Mouse (Mus musculus) neural tube, embryonic 13.5 days (tissue): ENCODE data around the gene Bst1. TPM values are rescaled to one million over a fixed set of nuclear protein-coding genes. Genes with fewer than 3 reads are reported as not detected.

Experiments
- ATAC-seq: fragments of 200-750 bp; cut with Nextera tagmentation; 2 replicates; pipeline ENCODE4 v1.8.0; 2017; ENCODE audit warnings: low read depth, mild to moderate bottlenecking, moderate TSS enrichment, moderate library complexity
- H3K27ac ChIP-seq: fragments of 300-500 bp; sonication (generic); replicated peaks from 2 replicates; pipeline ENCODE4 v1.5.1; 2015; ENCODE audit warnings: moderate library complexity, mild to moderate bottlenecking, inconsistent platforms
- H3K27me3 ChIP-seq: fragments of 300-500 bp; sonication (generic); 2 replicates; pipeline ENCODE4 v1.6.1; 2015; ENCODE audit warnings: mild to moderate bottlenecking, inconsistent platforms
- H3K36me3 ChIP-seq: fragments of 300-500 bp; sonication (generic); 2 replicates; pipeline ENCODE4 v1.6.1; 2015; ENCODE audit warnings: mild to moderate bottlenecking, inconsistent platforms
- H3K4me1 ChIP-seq: fragments of 300-500 bp; sonication (generic); replicated peaks from 2 replicates; pipeline ENCODE4 v1.6.1; 2015; ENCODE audit warnings: inconsistent platforms
- H3K4me2 ChIP-seq: fragments of 300-500 bp; sonication (generic); 2 replicates; pipeline ENCODE4 v1.6.1; 2015; ENCODE audit warnings: inconsistent platforms, mild to moderate bottlenecking, moderate library complexity
- H3K4me3 ChIP-seq: fragments of 300-500 bp; sonication (generic); 2 replicates; pipeline ENCODE4 v1.5.1; 2015; ENCODE audit warnings: mild to moderate bottlenecking, inconsistent platforms
- H3K9ac ChIP-seq: fragments of 300-500 bp; sonication (generic); 2 replicates; pipeline ENCODE4 v1.6.1; 2015; ENCODE audit warnings: moderate library complexity, mild to moderate bottlenecking, inconsistent platforms
- H3K9me3 ChIP-seq: fragments of 300-500 bp; sonication (generic); 2 replicates; pipeline ENCODE4 v1.6.1; 2016; ENCODE audit warnings: inconsistent platforms
- WGBS: fragments of 180-500 bp; shearing (Covaris S2); methylation state at CpG from one replicate; pipeline ENCODE4 v1.1.7; 2015; 5-methylcytosine and 5-hydroxymethylcytosine counted together
- polyA plus RNA-seq: library from polyadenylated mRNA; unstranded; fragments of >200 nt; fragmentation: Nextera tagmentation; extraction: Ambion mirVana; gene quantifications from 2 replicates; pipeline ENCODE4 v1.2.1, GENCODE M21; 2015

Gene Bst1
- 0.08 and 0.39 TPM in 2 replicates for polyA plus RNA-seq

DNA sequence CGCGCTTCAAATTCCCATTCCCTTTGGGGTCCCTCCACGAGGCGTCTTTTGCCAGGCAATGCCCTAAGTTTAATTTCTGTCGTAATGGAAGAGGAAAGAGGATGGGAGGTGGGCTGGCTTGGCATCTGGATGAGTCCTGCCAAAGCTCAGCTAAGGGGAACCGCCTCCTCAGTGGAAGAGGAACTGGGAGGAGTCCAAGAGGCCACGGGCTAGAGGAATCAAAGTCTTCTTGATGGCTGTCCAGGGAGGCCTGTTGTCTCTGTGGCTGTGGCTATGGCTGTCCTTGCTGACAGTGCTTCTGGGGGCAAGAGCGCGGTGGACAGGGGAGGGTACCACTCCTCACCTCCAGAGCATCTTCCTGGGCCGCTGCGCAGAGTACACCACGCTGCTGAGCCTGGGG is at the start of gene Bst1:
Gene Bst1 (plus strand): TSS at position 191 of the 400 bp plus-strand sequence.
- ATAC-seq = no peak
- Histone ChIP-seq H3K4me2 (no peak within 1 kb of the TSS), H3K9me3 (no peaks in the 10 kb centered on the region), H3K27ac (no peak within 1 kb of the TSS), H3K27me3 (no peaks in the 10 kb centered on the region), H3K36me3 (no peaks in the 10 kb centered on the region), H3K9ac (no peak within 1 kb of the TSS), H3K4me1 (no peaks in the 10 kb centered on the region), H3K4me3 (no peak within 1 kb of the TSS)
- 55% methylated on average over 12 of the region's 12 CpGs for WGBS

DNA sequence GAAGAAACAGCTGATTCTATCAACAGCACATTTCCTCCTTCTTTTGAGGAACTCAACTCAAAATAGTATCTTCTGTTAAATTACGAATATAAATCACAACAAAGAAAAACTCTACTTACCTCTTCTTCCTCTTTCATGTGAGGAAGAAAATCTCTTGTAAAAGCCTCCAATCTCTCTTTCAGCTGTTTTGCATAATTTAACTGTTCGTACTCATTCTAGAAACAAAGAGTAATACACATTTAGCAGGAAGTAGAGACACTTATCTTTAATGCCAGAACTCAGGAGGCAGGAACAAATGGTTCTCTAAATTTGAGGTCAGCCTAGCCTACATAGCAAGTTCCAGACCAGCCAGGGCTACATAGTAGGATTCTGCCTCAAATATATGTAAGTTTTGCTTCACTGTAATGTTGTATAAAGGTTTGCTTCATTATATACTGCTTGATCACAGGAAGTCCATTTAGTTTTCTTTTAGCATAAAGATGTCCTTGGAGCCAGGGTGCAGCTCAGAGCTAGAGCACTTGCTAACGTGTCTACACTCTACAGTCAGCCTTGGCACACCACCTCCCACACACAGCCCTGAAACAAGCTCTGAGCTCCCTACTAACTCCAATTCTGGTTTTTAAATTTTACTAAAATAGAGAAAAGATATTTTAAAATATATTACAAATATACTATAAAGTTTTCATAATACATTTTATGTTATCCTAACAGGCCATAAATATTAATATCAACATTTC is 47.9 kb upstream of the Bst1 start:
- H3K4me2 ChIP-seq = no peak overlapping the region
- H3K9ac ChIP-seq = no peak overlapping the region
- no peaks in the 10 kb centered on the region for H3K9me3 ChIP-seq
- H3K36me3 ChIP-seq = peaks cover 31% of the 10 kb centered on the region
- H3K4me3 ChIP-seq = no peak overlapping the region
- H3K4me1 ChIP-seq = no peaks in the 10 kb centered on the region
- H3K27ac ChIP-seq = no peak overlapping the region
- H3K27me3 ChIP-seq = no peaks in the 10 kb centered on the region
- no peak for ATAC-seq
- WGBS = 92% methylated on average over 3 of the region's 3 CpGs

DNA sequence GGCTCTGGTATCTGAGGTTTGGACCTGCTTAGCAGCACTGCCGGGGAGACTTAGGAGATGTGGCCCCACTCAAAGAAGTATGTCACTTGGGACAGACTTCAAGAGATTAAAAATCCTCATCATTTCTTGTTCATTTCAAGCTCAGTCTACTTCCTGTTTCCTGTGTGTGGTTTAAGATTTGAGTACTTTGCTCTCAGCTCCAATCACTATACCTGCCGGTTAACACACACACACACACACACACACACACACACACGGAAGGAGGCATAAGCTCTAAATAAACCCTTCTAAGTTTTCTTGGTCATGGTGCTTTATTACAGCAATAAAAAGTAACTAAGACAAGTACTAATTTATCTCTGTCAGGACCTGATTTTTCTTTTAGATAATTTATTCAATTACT is 47.1 kb upstream of the Bst1 start:
- no peak overlapping the region for H3K9ac ChIP-seq
- ATAC-seq = no peak
- H3K4me3 ChIP-seq = no peak overlapping the region
- H3K27ac ChIP-seq = no peak overlapping the region
- peaks cover 28% of the 10 kb centered on the region for H3K36me3 ChIP-seq
- WGBS = 86% methylated on average over 3 of the region's 3 CpGs
- H3K27me3 ChIP-seq = no peaks in the 10 kb centered on the region
- no peak overlapping the region for H3K4me2 ChIP-seq
- no peaks in the 10 kb centered on the region for H3K9me3 ChIP-seq
- H3K4me1 ChIP-seq = peaks cover 5% of the 10 kb centered on the region

DNA sequence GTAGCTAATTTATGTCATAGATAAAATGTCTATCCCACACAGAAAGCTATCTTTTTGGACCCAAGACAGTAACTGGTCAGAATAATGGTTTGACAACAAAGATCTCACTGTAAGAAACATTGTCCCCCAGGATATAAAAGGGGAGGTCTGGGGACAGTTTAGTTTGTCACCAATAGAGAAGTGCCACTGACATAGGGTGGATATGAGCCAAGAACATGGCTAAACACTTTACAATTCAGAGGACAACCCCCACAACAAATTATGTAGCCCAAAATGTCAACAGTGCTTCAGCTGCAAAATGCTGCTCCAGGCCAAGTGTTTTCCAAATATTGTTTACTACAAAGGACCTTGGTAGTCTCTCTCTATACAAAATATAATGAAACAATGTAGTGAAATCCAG is 42.3 kb upstream of the Bst1 start:
- Histone ChIP-seq H3K4me3 (no peak overlapping the region), H3K9ac (no peak overlapping the region), H3K4me2 (no peak overlapping the region), H3K36me3 (no peaks in the 10 kb centered on the region), H3K9me3 (no peaks in the 10 kb centered on the region), H3K27me3 (no peaks in the 10 kb centered on the region), H3K4me1 (peaks cover 36% of the 10 kb centered on the region), H3K27ac (no peak overlapping the region)
- no peak for ATAC-seq

DNA sequence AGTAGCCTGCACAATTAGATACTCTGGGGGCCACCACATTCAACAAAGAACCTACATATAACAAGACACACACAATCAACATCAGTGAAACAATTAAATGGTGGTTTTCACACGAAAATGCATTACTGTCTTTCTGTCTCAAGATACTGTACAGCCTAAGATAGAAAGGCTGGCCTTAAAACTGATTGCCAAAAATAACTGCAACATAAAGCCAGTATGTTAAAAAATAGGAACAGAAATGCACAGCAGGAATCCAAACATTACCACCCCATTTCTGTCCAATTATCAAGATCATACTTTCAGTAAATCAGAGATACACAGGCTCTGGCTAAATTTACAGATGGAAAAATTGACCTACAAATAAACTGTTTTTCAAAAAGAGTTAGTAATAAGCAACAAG is 41.7 kb upstream of the Bst1 start:
- Histone ChIP-seq H3K9ac (no peak overlapping the region), H3K9me3 (no peaks in the 10 kb centered on the region), H3K4me1 (peaks cover 36% of the 10 kb centered on the region), H3K36me3 (no peaks in the 10 kb centered on the region), H3K27ac (no peak overlapping the region), H3K4me3 (no peak overlapping the region), H3K4me2 (no peak overlapping the region), H3K27me3 (no peaks in the 10 kb centered on the region)
- ATAC-seq = no peak
- 24% methylated on average over 1 of the region's 1 CpGs for WGBS

DNA sequence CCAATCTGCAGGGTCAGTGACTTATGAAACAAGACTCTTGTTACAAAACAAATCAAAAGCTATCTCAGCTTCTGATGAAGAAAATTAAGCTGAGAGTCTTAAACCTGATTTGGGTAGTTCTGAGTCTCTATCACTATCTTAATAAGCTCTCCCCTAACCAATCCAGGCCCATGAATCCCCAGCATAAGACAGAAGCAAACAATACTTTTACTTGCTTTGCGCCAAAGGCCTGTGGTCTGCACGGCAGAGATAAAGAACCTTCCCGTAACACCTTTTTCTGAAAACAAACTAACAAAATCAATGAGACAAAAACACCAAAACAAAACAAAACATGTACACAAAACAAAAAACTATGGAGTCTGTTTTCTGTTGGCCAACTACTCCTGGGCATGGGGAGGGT is 40.1 kb upstream of the Bst1 start:
- no peaks in the 10 kb centered on the region for H3K27me3 ChIP-seq
- H3K36me3 ChIP-seq = no peaks in the 10 kb centered on the region
- no peak overlapping the region for H3K4me3 ChIP-seq
- no peak overlapping the region for H3K27ac ChIP-seq
- H3K9me3 ChIP-seq = no peaks in the 10 kb centered on the region
- no peak overlapping the region for H3K4me2 ChIP-seq
- H3K9ac ChIP-seq = no peak overlapping the region
- no peak for ATAC-seq
- peaks cover 42% of the 10 kb centered on the region for H3K4me1 ChIP-seq
- 88% methylated on average over 3 of the region's 3 CpGs for WGBS

DNA sequence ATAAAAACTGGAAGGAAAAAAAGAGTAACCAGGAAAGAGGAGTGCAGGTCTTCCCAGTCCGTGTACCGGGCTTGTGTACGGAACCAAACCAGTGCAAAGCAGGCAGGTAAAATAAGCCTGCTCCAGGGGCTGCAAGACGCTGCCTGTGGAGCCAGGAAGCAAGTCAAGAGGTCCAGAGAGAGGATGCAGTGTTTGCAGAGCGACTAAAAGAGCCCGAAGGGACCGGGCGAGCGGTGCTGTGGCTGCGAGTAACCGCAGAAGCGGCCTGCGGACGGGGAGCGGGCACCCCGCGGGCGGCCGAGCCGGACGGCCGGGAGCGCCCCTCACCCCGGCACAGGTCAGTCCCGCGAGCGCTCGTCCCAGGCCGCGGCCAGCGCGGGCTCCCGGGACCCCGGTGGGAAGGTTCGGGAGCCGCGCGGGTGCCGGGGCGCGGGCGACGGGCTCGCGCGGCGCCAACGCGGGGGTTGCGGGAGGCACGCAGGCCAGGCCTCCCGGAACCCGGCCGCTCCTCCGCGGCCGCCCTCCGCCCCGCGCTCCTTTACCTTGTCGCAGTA is 37.2 kb upstream of the Bst1 start:
- peak; percentile 75 for ATAC-seq
- no peaks in the 10 kb centered on the region for H3K9me3 ChIP-seq
- peak overlapping the region; percentile 70 for H3K4me2 ChIP-seq
- peak overlapping the region; percentile 99 for H3K27ac ChIP-seq
- H3K36me3 ChIP-seq = no peaks in the 10 kb centered on the region
- H3K9ac ChIP-seq = peak overlapping the region; percentile 96
- H3K4me1 ChIP-seq = peaks cover 38% of the 10 kb centered on the region
- H3K27me3 ChIP-seq = no peaks in the 10 kb centered on the region
- WGBS = under 1% methylated on average over 56 of the region's 61 CpGs
- peak overlapping the region; percentile 87 for H3K4me3 ChIP-seq

DNA sequence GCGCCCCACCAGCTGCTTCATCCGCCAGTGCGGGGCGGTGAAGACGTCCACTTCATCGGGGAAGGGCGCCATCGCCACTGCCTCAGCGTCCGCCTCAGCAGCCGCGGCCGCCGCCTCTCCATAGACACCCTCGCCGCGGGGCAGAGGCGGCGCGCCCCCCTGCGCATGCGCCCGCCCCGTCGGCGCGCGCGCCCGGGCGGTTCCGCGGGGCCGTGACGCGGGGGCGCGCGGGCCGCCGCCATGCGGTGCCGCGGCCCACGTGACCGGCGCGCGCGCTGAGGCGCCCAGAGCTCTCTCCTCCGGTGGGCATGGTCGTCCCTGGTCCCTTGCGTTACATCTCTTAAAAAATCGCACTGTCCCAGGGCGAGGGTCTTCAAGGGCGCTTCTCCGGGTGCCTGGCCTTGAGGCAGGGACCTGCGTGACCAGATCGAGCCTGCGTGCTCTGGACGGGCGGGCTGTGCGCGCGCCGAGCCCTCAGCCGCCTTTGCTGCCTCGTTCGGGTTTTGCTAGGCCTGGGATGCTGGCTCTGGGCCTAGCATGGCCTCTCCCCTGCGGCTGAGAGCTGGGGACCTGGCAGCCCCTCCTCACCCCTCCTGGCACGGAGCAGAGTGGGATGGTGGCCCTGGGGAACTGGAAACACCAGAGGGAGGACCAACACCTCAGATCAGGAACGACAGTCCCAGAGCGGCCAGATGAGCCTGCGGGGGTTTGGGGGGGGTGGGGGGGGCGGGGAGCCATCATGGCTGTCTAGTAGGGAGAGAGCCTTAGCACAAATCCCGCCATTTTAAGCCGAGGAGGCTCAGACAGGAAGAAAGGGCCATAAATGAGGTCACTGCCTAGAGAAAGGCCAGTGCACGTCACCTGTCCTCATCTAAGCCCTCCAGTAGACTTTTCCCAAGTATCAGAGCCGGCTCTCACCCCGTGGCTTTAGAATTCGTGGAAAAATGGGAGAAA is 36.4 kb upstream of the Bst1 start:
- ATAC-seq = peak; percentile 96
- peak overlapping the region; percentile 87 for H3K4me3 ChIP-seq
- no peaks in the 10 kb centered on the region for H3K36me3 ChIP-seq
- H3K4me1 ChIP-seq = peaks cover 30% of the 10 kb centered on the region
- no peaks in the 10 kb centered on the region for H3K9me3 ChIP-seq
- no peaks in the 10 kb centered on the region for H3K27me3 ChIP-seq
- H3K4me2 ChIP-seq = peak overlapping the region; percentile 71
- H3K9ac ChIP-seq = peak overlapping the region; percentile 96
- H3K27ac ChIP-seq = peak overlapping the region; percentile 99
- 2% methylated on average over 76 of the region's 82 CpGs for WGBS

DNA sequence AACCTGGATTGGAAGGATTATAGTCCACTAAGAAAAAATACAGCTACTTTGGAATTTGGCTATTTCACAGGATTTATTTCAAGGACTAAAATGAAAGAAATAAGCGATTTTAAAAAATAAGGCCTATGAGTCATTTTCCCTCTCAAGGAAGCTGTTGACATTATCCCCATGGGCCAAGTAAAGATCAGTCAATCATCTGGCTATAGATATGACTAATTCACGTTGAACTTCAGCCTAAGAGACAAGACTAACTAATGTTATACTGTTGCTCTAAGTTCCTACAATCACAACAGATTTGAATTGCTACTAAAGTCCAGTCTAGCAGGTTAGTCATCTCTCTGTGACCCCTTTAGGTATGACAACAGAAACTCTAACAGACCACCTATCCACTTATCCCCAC is 34.7 kb upstream of the Bst1 start:
- no peak overlapping the region for H3K4me3 ChIP-seq
- 86% methylated on average over 2 of the region's 2 CpGs for WGBS
- H3K9me3 ChIP-seq = no peaks in the 10 kb centered on the region
- no peaks in the 10 kb centered on the region for H3K27me3 ChIP-seq
- H3K4me2 ChIP-seq = no peak overlapping the region
- H3K9ac ChIP-seq = no peak overlapping the region
- no peak overlapping the region for H3K27ac ChIP-seq
- H3K4me1 ChIP-seq = peaks cover 25% of the 10 kb centered on the region
- no peak for ATAC-seq
- H3K36me3 ChIP-seq = no peaks in the 10 kb centered on the region

DNA sequence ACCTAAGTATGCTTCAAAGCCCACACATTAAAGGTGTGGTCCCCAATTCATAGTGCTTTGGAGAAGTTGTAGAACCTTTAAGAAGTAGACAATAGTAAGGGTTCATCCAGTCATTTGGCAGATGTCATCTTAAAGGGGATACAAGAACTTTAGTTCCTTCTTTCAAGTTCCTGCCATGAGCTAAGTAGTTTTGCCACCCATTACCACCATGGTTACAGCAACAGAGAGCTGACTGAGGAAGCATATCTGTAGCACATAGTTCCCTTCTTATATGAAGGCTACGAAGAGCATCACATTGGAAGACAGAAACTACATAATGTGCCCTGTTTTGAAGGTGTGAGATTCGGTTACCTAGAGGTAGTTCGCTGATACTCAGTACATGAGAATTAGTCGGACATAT is 32.1 kb upstream of the Bst1 start:
- H3K27ac ChIP-seq = no peak overlapping the region
- peaks cover 5% of the 10 kb centered on the region for H3K4me1 ChIP-seq
- ATAC-seq = no peak
- H3K9me3 ChIP-seq = no peaks in the 10 kb centered on the region
- H3K36me3 ChIP-seq = no peaks in the 10 kb centered on the region
- H3K4me2 ChIP-seq = no peak overlapping the region
- H3K9ac ChIP-seq = no peak overlapping the region
- no peak overlapping the region for H3K4me3 ChIP-seq
- 90% methylated on average over 4 of the region's 4 CpGs for WGBS
- no peaks in the 10 kb centered on the region for H3K27me3 ChIP-seq

DNA sequence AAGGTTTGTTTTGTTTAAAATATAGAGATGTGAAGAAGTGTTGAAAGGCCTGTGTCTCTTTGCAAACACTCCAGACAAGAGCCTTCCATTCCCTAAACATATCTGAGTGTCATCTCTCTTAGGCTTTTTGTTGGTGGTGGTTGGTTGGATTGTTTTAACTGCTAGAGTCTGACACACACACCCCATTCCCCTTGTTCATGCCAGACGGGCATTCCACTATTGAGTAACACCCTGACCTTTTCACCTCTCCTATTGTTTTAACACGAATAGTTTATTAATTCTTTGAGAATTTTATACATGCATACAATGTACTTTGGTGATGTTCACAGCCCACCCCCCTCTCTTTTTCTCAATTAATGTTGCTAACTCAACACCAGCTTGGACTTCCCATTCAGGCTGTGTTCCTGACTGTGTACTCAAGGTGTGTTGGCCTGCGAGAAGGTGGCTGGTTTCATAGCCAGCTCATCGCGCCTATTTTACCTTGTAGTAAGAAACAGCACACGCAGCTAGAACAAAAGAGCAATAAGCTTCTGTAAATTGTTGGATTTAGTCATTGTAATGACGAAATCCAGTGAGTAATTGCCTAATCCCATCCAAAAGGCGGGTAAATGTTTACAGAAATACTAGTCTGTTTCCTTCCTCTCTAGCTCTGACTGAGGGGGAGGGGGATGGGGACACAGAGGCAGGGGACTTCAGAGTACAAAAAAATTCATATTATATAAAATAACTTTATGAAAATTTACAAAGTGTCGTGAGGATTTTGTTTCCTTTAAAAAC is 30.5 kb upstream of the Bst1 start:
- Histone ChIP-seq H3K9me3 (no peaks in the 10 kb centered on the region), H3K4me3 (no peak overlapping the region), H3K36me3 (no peaks in the 10 kb centered on the region), H3K9ac (no peak overlapping the region), H3K27me3 (no peaks in the 10 kb centered on the region), H3K4me1 (no peaks in the 10 kb centered on the region), H3K27ac (no peak overlapping the region), H3K4me2 (no peak overlapping the region)
- WGBS = 86% methylated on average over 9 of the region's 9 CpGs
- no peak for ATAC-seq

DNA sequence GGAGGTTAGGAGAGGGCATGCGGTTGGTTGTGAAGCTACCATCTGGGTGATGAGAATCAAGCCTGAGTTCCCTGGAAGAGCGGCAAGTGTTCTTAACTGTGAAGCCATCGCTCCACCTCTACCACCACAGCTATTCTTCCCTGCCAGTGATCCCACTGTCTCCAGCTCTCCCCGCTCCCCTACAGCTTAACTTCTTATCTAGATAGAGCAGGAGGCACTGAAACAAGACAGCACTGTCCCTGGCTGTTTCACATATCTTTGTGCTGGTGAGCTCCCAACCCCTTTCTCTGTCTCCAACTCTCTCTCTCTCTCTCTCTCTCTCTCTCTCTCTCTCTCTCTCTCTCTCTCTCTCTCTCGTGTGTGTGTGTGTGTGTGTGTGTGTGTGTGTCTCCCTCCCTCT is 26.3 kb upstream of the Bst1 start:
- Histone ChIP-seq H3K27ac (no peak overlapping the region), H3K4me3 (no peak overlapping the region), H3K9me3 (no peaks in the 10 kb centered on the region), H3K9ac (no peak overlapping the region), H3K36me3 (no peaks in the 10 kb centered on the region), H3K4me1 (no peaks in the 10 kb centered on the region), H3K27me3 (no peaks in the 10 kb centered on the region), H3K4me2 (no peak overlapping the region)
- ATAC-seq = no peak
- 81% methylated on average over 5 of the region's 5 CpGs for WGBS
